Mouse (Mus musculus) liver, adult 2 months (tissue): Measurements from ENCODE around the gene Cd180. TPM values are rescaled to one million over a fixed set of nuclear protein-coding genes. Genes with fewer than 3 reads are reported as not detected.

Source experiments
- DNase-seq: peaks from one replicate; pipeline ENCODE4 v3.0.0-alpha.2; 2011; ENCODE audit warnings: low read depth, low spot score; ENCODE audit errors: extremely low read depth
- H3K27ac ChIP-seq: fragments of 200-500 bp; replicated peaks from 2 replicates; pipeline ENCODE4 v1.5.1; 2012; ENCODE audit warnings: low read depth, mild to moderate bottlenecking, control low read depth, inconsistent platforms, low read length; ENCODE audit not compliant: insufficient read depth
- H3K27me3 ChIP-seq: fragments of 200-500 bp; 2 replicates; pipeline ENCODE4 v1.6.1; 2012; ENCODE audit warnings: mild to moderate bottlenecking, moderate library complexity, low read length, inconsistent platforms; ENCODE audit not compliant: control insufficient read depth, insufficient read depth
- H3K36me3 ChIP-seq: fragments of 200-500 bp; 2 replicates; pipeline ENCODE4 v1.6.1; 2012; ENCODE audit warnings: low read length, inconsistent platforms; ENCODE audit not compliant: control insufficient read depth, insufficient read depth
- H3K4me1 ChIP-seq: fragments of 200-500 bp; 2 replicates; pipeline ENCODE4 v1.6.1; 2011; ENCODE audit warnings: low read length; ENCODE audit not compliant: control insufficient read depth, insufficient read depth
- H3K4me3 ChIP-seq: fragments of 200-500 bp; 2 replicates; pipeline ENCODE4 v1.5.1; 2011; ENCODE audit warnings: low read depth, mild to moderate bottlenecking, control low read depth, low read length, moderate library complexity; ENCODE audit not compliant: insufficient read depth
- H3K79me2 ChIP-seq: fragments of 200-500 bp; 2 replicates; pipeline ENCODE4 v1.6.1; 2012; ENCODE audit warnings: inconsistent platforms, mild to moderate bottlenecking, low read length, moderate library complexity; ENCODE audit not compliant: control insufficient read depth, insufficient read depth
- H3K9ac ChIP-seq: fragments of 200-500 bp; 2 replicates; pipeline ENCODE4 v1.6.1; 2012; ENCODE audit warnings: low read depth, mild to moderate bottlenecking, control low read depth, inconsistent platforms, low read length
- CTCF ChIP-seq: fragments of 200-500 bp; IDR thresholded peaks from 2 replicates; pipeline ENCODE4 v1.5.1; 2011; ENCODE audit warnings: low read depth, low read length, control low read depth
- POLR2A ChIP-seq: fragments of 200-500 bp; IDR thresholded peaks from 2 replicates; pipeline ENCODE4 v1.6.1; 2011; ENCODE audit warnings: low read length, control low read depth; ENCODE audit not compliant: insufficient read depth; ENCODE audit errors: extremely low read depth
- WGBS: fragments of 180-500 bp; shearing (Covaris S2); methylation state at CpG from one replicate; pipeline ENCODE4 v1.1.7; 2018; 5-methylcytosine and 5-hydroxymethylcytosine counted together
- polyA plus RNA-seq: library from polyadenylated mRNA; depleted of rRNA; stranded (reverse); fragments of >200 nt; gene quantifications from 2 replicates; pipeline ENCODE4 v1.2.3, GENCODE M21; 2012
- total RNA-seq: library from RNA; depleted of rRNA; stranded (reverse); fragments of >200 nt; gene quantifications from 2 replicates; pipeline ENCODE4 v1.2.3, GENCODE M21; 2014

The Cd180 gene
- total and polyA plus RNA-seq, 2 experiments = 1.6 to 2.1 TPM

DNA sequence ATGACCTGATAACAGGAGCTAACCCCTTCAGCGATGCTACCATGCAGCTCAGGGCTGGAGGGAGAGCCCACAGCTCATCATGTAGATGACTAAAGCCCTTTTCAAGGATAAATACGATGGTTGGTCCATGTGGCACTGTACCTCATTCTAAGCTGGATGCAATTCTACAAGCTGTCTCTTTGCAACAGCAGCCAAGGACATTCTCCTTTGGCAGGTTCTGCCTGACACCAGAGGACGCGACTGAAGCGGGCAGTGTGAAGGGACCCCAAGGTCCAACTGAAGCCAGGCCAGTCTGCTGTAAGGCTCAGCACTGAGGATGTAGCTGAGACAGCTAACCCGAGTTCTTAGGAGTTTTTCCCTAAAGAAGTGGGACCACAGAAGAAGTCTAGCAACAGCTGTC is 64.7 kb downstream of the Cd180 start:
- no peaks in the 10 kb centered on the region for H3K27me3 ChIP-seq
- no peak for DNase-seq
- peaks cover 31% of the 10 kb centered on the region for H3K36me3 ChIP-seq
- no peak overlapping the region for H3K4me3 ChIP-seq
- 95% methylated on average over 6 of the region's 6 CpGs for WGBS
- no peaks in the 10 kb centered on the region for H3K79me2 ChIP-seq
- H3K4me1 ChIP-seq = no peaks in the 10 kb centered on the region
- no peak overlapping the region for H3K9ac ChIP-seq
- TF ChIP-seq CTCF = no peak
- TF ChIP-seq POLR2A = no peak
- no peak overlapping the region for H3K27ac ChIP-seq

DNA sequence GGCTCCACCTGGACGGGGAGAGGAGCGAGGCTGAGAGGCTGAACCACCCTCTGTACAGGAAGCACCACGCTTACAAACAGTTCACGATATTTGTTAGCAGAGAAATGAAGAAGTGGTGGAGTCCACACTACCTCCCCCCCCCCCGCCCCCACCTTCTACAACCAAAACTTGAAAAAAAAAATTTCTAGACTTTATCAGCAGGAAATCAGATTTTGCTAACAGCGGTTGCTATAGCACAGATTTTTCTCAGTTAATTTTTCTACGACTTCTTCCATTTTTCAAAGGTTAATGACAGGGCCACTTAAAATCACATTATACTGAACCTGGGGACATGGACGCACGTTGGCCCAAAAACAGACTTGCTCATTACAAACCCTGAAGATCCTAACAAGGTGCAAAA is 68.1 kb downstream of the Cd180 start:
- no peak for TF ChIP-seq CTCF
- no peak for TF ChIP-seq POLR2A
- H3K9ac ChIP-seq = no peak overlapping the region
- no peaks in the 10 kb centered on the region for H3K79me2 ChIP-seq
- 90% methylated on average over 9 of the region's 9 CpGs for WGBS
- H3K27ac ChIP-seq = no peak overlapping the region
- peaks cover 34% of the 10 kb centered on the region for H3K36me3 ChIP-seq
- H3K4me1 ChIP-seq = no peaks in the 10 kb centered on the region
- no peaks in the 10 kb centered on the region for H3K27me3 ChIP-seq
- DNase-seq = no peak
- no peak overlapping the region for H3K4me3 ChIP-seq

DNA sequence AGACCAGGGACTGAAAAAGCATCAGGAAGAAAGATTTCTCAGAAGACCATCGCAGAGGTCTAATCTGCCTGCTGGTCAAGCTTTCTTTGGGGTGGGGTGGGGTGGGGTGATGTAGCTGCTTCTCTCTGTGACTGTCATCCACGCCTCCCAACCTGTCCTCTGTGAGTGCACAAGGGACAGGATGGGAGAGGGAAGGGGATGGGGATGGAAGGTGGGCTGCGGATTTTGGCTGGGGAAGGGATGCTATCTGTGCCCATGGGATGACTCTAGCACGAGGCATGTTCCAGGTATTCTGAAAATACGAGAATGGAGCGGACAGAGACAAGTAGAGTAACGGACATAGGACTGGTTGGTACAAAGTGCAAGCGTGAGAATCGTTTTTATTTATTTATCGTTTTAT is 68.8 kb downstream of the Cd180 start:
- no peak overlapping the region for H3K27ac ChIP-seq
- no peaks in the 10 kb centered on the region for H3K4me1 ChIP-seq
- WGBS = 94% methylated on average over 10 of the region's 10 CpGs
- H3K79me2 ChIP-seq = no peaks in the 10 kb centered on the region
- peaks cover 28% of the 10 kb centered on the region for H3K36me3 ChIP-seq
- H3K4me3 ChIP-seq = no peak overlapping the region
- TF ChIP-seq CTCF = no peak
- no peak for TF ChIP-seq POLR2A
- no peak for DNase-seq
- H3K27me3 ChIP-seq = no peaks in the 10 kb centered on the region
- no peak overlapping the region for H3K9ac ChIP-seq

DNA sequence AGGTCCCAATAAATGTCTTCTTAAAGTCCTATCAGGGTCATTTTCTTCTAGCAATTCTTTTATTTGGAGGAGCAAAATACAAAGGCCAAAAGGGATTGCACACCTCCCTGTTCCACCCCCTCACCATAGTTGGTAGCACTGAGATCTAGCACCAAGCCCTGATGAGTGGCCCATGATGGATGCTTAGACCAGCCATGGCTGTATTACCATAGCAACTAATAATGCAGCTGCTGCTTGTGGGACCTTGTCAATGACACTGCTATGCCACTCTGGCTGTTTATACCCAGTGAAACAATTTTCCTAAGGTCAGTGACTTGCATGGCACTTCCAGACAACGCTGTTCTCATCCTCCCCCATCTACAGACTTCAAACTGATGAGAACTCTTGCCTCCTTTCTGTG is 70.9 kb downstream of the Cd180 start:
- Histone ChIP-seq H3K27me3 (no peaks in the 10 kb centered on the region), H3K36me3 (peaks cover 24% of the 10 kb centered on the region), H3K4me3 (no peak overlapping the region), H3K4me1 (no peaks in the 10 kb centered on the region), H3K79me2 (no peaks in the 10 kb centered on the region), H3K9ac (no peak overlapping the region), H3K27ac (no peak overlapping the region)
- 98% methylated on average over 1 of the region's 1 CpGs for WGBS
- DNase-seq = no peak
- TF ChIP-seq POLR2A = no peak
- TF ChIP-seq CTCF = no peak

DNA sequence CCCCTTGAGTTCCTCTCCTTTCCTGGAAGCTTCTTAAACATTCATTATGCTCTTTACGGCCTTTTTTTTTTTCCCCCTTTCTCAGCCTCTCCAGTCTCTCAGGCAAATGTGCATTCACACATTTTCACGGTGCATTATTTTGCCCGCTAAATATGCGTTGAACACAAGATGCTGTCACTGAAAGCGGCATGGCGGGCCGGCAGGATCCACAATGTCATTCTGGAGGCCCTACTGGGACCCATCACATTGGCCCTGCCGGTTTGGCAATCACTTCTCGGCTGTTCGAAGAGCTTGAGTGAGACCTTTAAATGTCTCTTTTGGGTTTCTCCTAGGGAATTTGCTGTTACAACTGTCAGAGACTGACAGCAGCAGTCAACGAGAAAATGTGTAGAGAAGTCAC is 71.9 kb downstream of the Cd180 start:
- Histone ChIP-seq H3K4me1 (no peaks in the 10 kb centered on the region), H3K9ac (no peak overlapping the region), H3K4me3 (no peak overlapping the region), H3K27me3 (no peaks in the 10 kb centered on the region), H3K79me2 (no peaks in the 10 kb centered on the region), H3K36me3 (peaks cover 22% of the 10 kb centered on the region), H3K27ac (no peak overlapping the region)
- WGBS = 98% methylated on average over 11 of the region's 11 CpGs
- no peak for DNase-seq
- TF ChIP-seq CTCF (no peak), POLR2A (no peak)

DNA sequence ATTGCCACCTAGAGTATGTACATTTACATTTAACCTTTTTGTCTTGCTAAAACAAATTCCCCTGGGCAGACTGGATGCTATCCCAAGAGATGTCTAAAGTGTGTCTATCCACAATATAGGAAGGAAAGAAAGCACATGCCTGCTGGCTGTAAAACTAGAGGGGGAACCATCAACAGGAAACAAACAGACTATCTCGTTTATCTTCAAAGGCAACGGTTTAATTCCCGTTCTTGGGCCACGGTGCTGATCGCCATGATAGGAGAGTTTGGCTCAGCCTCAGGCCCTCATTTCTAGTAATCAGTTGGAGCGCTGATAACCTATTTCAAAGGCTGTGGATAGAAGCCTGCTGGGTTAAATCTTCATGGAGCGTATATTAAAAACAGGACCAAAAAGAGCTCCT is 73.8 kb downstream of the Cd180 start:
- Histone ChIP-seq H3K27me3 (no peaks in the 10 kb centered on the region), H3K79me2 (no peaks in the 10 kb centered on the region), H3K36me3 (peaks cover 25% of the 10 kb centered on the region), H3K4me3 (no peak overlapping the region), H3K27ac (no peak overlapping the region), H3K9ac (no peak overlapping the region), H3K4me1 (no peaks in the 10 kb centered on the region)
- no peak for DNase-seq
- TF ChIP-seq POLR2A (no peak), CTCF (no peak)
- 89% methylated on average over 7 of the region's 7 CpGs for WGBS
